Mouse (Mus musculus): ENCODE measurements at regions not wholly inside any gene's neighbourhood (a gene's known extent, or its start where the extent isn't known, plus 50 kb on each side); places are given as distances from the start of the nearest gene placed in this dataset.

- TF ChIP-seq CTCF (IDR thresholded peaks at IDR 0.05; ENCODE audit: control insufficient read depth, insufficient read depth, insufficient replicate concordance, low read depth, low read length) (no peak), POLR2A (IDR thresholded peaks at IDR 0.05; ENCODE audit: control insufficient read depth, low read depth, low read length) (no peak)
Measured at GRCm38 (mm10) chr10:22917797-22918196, 97.8 kb upstream of the Tcf21 start.
